23 mouse cellular contexts compared by ENCODE assay signal in the genomic region with DNA sequence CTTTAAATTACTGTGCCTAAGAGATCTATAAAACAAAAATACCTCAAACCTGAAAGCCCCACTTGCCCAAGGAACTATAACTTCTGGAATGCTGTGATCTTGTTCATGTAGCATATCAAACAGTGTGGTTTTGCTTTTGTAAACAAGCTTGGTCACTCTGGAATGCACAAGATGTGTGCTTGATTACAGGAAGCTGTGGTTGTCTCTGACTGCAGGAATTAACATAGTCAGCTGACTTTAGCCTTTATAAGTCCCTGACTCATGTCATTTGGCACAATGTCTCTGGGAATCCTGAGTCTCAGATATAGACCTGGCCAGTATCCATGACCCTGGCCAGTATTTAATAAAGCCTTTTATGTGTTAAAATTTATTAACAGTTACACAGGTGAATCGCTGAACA. TPM values are rescaled to one million over a fixed set of nuclear protein-coding genes. Genes with fewer than 3 reads are reported as not detected.
DNase-seq lines count a peak whose midpoint lies in the region; ATAC-seq and TF ChIP-seq lines count a peak whose summit lies in the region.
"Had no signal": no experiment of that assay in that cellular context is flagged by ENCODE, and none has a peak within 500 bp of the region (broad histone marks: within the 10 kb centered on the region; RNA-seq: fewer than 3 reads in every experiment).

No protein-coding gene starts in this region.

- peak; percentile 12 for DNase-seq in kidney, adult 2 months
- no peak for DNase-seq in kidney, postnatal 4 days
- DNase-seq in lung, embryonic 14.5 days = peak; percentile 31
- DNase-seq in lung, postnatal 4 days = no peak
- peak; percentile 45 for DNase-seq in NIH3T3 (ENCODE audit: low read depth)
- peak; percentile 20 for DNase-seq in lung, postnatal 36 days
- DNase-seq in left cerebral cortex, postnatal 25 days (ENCODE audit: low spot score in 2 of 2) = no peak
- DNase-seq: cerebellum, adult 8-10 months; gastrocnemius, postnatal 10 days; heart, adult 11 months; heart, postnatal 14 days; right cerebral cortex, adult 18-20 months had no signal

- H3K4me3 ChIP-seq in kidney, adult 2 months (ENCODE audit: insufficient read depth, low read depth, low read length) = no peak overlapping the region
- H3K4me3 ChIP-seq in lung, embryonic 14.5 days (ENCODE audit: low read depth, low read length) = no peak overlapping the region
- no peak overlapping the region for H3K4me3 ChIP-seq in forebrain, embryonic 12.5 days (replicated peaks)
- H3K4me3 ChIP-seq: heart, embryonic 12.5 days; hindbrain, embryonic 12.5 days; limb, embryonic 15.5 days; megakaryocyte, embryonic 14.5 days; neural tube, embryonic 12.5 days had no signal

- intact Hi-C loops in left cerebral cortex, postnatal 25 days (cut with DNase I) = no loop called here

- TF ChIP-seq CTCF in kidney, adult 2 months (conservative IDR thresholded peaks at IDR 0.05; ENCODE audit: insufficient read depth, insufficient read length, low read depth, low read length) = no peak
- no peak for TF ChIP-seq CTCF in lung, embryonic 14.5 days (IDR thresholded peaks at IDR 0.05; ENCODE audit: low read depth)

- 0 out of 2 replicates have a peak, but pooled peaks have one; percentile 60 for ATAC-seq in lung, embryonic 14.5 days (ENCODE audit: insufficient read depth)
- no peak for ATAC-seq in forebrain, embryonic 12.5 days (ENCODE audit: low FRiP score)
- ATAC-seq: forebrain, embryonic 14.5 days had no signal

- no peak overlapping the region for H3K9ac ChIP-seq in lung, embryonic 14.5 days
- H3K9ac ChIP-seq in forebrain, embryonic 12.5 days = no peak overlapping the region
- H3K9ac ChIP-seq: heart, embryonic 12.5 days; hindbrain, embryonic 12.5 days; limb, embryonic 15.5 days; neural tube, embryonic 12.5 days had no signal

- 59% methylated on average over 1 of the region's 1 CpGs for WGBS in kidney, adult 2 months
- 72% methylated on average over 1 of the region's 1 CpGs for WGBS in lung, embryonic 14.5 days
- WGBS in forebrain, embryonic 12.5 days = 96% methylated on average over 1 of the region's 1 CpGs

- H3K4me2 ChIP-seq in lung, embryonic 14.5 days = no peak overlapping the region
- no peak overlapping the region for H3K4me2 ChIP-seq in forebrain, embryonic 12.5 days
- H3K4me2 ChIP-seq: heart, embryonic 12.5 days; hindbrain, embryonic 12.5 days; limb, embryonic 15.5 days; neural tube, embryonic 12.5 days had no signal

- no peaks in the 10 kb centered on the region for H3K4me1 ChIP-seq in kidney, adult 2 months (ENCODE audit: control insufficient read depth, insufficient read depth, low read length)
- H3K4me1 ChIP-seq in lung, embryonic 14.5 days (ENCODE audit: insufficient read depth) = no peaks in the 10 kb centered on the region
- no peaks in the 10 kb centered on the region for H3K4me1 ChIP-seq in forebrain, embryonic 12.5 days
- H3K4me1 ChIP-seq: heart, embryonic 12.5 days; hindbrain, embryonic 12.5 days; limb, embryonic 15.5 days; neural tube, embryonic 12.5 days had no signal

- H3K27me3 ChIP-seq in kidney, adult 2 months (replicated peaks; ENCODE audit: control insufficient read depth, insufficient read depth, low read length) = no peaks in the 10 kb centered on the region
- H3K27me3 ChIP-seq in lung, embryonic 14.5 days (ENCODE audit: insufficient read depth, low read length) = no peaks in the 10 kb centered on the region
- H3K27me3 ChIP-seq in forebrain, embryonic 12.5 days = no peaks in the 10 kb centered on the region
- H3K27me3 ChIP-seq: heart, embryonic 12.5 days; hindbrain, embryonic 12.5 days; limb, embryonic 15.5 days; megakaryocyte, embryonic 14.5 days; neural tube, embryonic 12.5 days had no signal

- no peak overlapping the region for H3K27ac ChIP-seq in kidney, adult 2 months (ENCODE audit: insufficient read depth, low read depth, low read length)
- no peak overlapping the region for H3K27ac ChIP-seq in lung, embryonic 14.5 days (ENCODE audit: low read depth)
- no peak overlapping the region for H3K27ac ChIP-seq in forebrain, embryonic 12.5 days
- H3K27ac ChIP-seq: hindbrain, embryonic 12.5 days; limb, embryonic 15.5 days; neural tube, embryonic 12.5 days had no signal

- no peak for TF ChIP-seq POLR2A in kidney, adult 2 months (IDR thresholded peaks at IDR 0.05; ENCODE audit: low read depth, low read length)

- no peaks in the 10 kb centered on the region for H3K9me3 ChIP-seq in lung, embryonic 14.5 days (ENCODE audit: low read depth, low read length)
- H3K9me3 ChIP-seq in forebrain, embryonic 12.5 days = no peaks in the 10 kb centered on the region
- H3K9me3 ChIP-seq: heart, embryonic 12.5 days; hindbrain, embryonic 12.5 days; limb, embryonic 15.5 days; megakaryocyte, embryonic 14.5 days; neural tube, embryonic 12.5 days had no signal

- no peaks in the 10 kb centered on the region for H3K36me3 ChIP-seq in kidney, adult 2 months (ENCODE audit: control insufficient read depth, insufficient read depth, low read length)
- no peaks in the 10 kb centered on the region for H3K36me3 ChIP-seq in lung, embryonic 14.5 days (ENCODE audit: insufficient read depth)
- H3K36me3 ChIP-seq in forebrain, embryonic 12.5 days (replicated peaks) = no peaks in the 10 kb centered on the region
- H3K36me3 ChIP-seq: heart, embryonic 12.5 days; hindbrain, embryonic 12.5 days; limb, embryonic 15.5 days; neural tube, embryonic 12.5 days had no signal

RNA-seq across cellular contexts. Expression of gene Gm17332, which starts 43.1 kb away (rescaled TPM):
- not detected in 2 replicates for polyA plus RNA-seq in kidney, adult 2 months (2012; rRNA removed)
- not detected in 2 replicates for polyA plus RNA-seq in lung, embryonic 14.5 days (2014; fragmentation: Nextera tagmentation; extraction: Ambion mirVana)
- not detected in 2 replicates for polyA plus RNA-seq in forebrain, embryonic 12.5 days (2016; fragmentation: Nextera tagmentation; extraction: Ambion mirVana)
- not detected for total RNA-seq in left cerebral cortex, postnatal 25 days (2021)
- total RNA-seq: gastrocnemius, postnatal 10 days; heart, postnatal 14 days; layer of hippocampus, postnatal 25 days; left cerebral cortex, postnatal 10 days; midbrain, postnatal 0 days had no signal
- polyA plus RNA-seq: forebrain, embryonic 14.5 days; heart, embryonic 12.5 days; hindbrain, embryonic 12.5 days; limb, embryonic 15.5 days; liver, embryonic 16.5 days; midbrain, postnatal 0 days; neural tube, embryonic 12.5 days had no signal

Comparison
In these comparisons a context has a peak if more than half of its experiments do, and no peak if none do; other contexts are left out.
1. DNase-seq: peak in kidney, adult 2 months (single experiment), lung, embryonic 14.5 days (single experiment), NIH3T3 (single experiment) and lung, postnatal 36 days (single experiment); none in kidney, postnatal 4 days (0 of 2), lung, postnatal 4 days (0 of 2) and left cerebral cortex, postnatal 25 days (0 of 2).